Mouse (Mus musculus): ENCODE results near the gene Agbl5.

DNA sequence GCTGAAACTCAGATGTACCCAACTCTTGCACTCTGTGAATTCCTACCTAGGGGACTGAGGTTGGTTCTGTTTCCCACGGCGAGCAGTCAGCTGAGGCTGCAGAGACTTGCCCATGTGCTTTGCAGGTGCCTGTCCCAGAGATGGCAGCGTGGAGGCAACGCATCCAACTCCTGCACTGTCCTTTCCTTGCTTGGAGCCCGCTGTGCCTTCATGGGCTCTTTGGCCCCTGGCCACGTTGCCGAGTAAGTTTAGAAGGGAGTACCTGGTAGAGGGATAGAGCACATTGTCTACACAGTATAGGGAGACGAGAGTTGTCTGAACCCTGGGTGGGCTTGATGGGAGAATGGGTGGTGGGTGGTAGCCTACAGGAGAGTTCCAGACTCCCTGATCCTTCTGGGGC is 36.1 kb downstream of the Agbl5 start:
- no peak for TF ChIP-seq POLR2A (IDR thresholded peaks at IDR 0.05; ENCODE audit: insufficient read length, low read depth)
- TF ChIP-seq CEBPB (IDR thresholded peaks at IDR 0.05; ENCODE audit: insufficient read depth, poor library complexity, severe bottlenecking): no peak
- no peak for TF ChIP-seq USF1 (IDR thresholded peaks at IDR 0.05; ENCODE audit: low read depth)
- no peak for TF ChIP-seq TCF12 (IDR thresholded peaks at IDR 0.05; ENCODE audit: insufficient read depth, poor library complexity, severe bottlenecking)
- no peak for TF ChIP-seq E2F4 (IDR thresholded peaks at IDR 0.05; ENCODE audit: insufficient read depth)
- no peak for TF ChIP-seq POLR2AphosphoS2 (IDR thresholded peaks at IDR 0.05; ENCODE audit: insufficient read length, low read depth)
- no peak for TF ChIP-seq MAX (IDR thresholded peaks at IDR 0.05; ENCODE audit: low read depth)
- no peak for TF ChIP-seq MYOD1 (IDR thresholded peaks at IDR 0.05; ENCODE audit: control insufficient read depth in 1 of 3, insufficient read length in 2 of 3, low read depth in 2 of 3)
- no peak for TF ChIP-seq MYOG (IDR thresholded peaks at IDR 0.05; ENCODE audit: control insufficient read depth in 1 of 3, insufficient read depth in 1 of 3, insufficient read length in 2 of 3, low read depth in 2 of 3)
- TF ChIP-seq REST (IDR thresholded peaks at IDR 0.05; ENCODE audit: insufficient read depth, insufficient read length): no peak
